7 mouse cellular contexts compared by ENCODE assay signal in the genomic region with DNA sequence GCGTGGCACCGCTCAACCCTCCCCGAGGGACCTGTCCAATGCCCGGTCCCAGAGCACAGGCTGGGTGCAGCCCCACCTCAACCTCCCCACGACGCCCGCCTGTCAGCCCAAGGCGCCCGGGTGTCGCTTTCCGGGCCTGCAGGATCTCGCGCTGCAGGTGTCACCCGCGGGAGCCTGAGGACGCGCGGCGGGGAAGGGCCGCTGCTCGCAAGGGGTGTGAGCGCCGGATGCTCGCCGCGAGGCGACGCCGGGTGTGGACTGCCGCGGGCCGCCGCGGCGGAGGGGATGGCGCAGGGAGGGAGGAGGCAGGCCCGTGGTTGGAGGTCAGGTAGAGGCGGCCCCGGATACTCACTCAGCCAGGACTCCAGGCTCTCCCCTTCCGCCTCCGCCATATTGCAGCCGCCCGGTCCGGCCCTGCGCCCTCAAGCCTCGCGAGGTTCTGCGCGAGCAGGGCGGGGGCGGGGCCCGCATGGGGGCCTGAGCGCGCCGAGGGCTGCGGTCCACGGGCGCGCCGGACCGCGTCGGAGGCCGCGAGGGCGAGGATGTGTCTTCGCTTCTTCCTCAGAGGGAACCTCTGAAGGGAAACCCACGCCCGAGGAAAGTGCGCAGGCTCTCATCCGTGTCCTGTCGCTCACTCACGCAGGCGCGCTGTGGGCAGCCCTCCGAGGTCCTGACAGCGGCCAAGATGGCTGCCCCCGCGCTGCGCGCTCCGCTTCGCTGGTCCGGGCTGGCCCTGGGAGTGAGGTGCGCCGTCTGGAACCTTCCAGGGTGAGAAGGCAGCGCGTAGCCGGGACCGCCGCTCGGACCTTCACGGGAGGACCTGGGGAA. TPM values are rescaled to one million over a fixed set of nuclear protein-coding genes. Genes with fewer than 3 reads are reported as not detected.
DNase-seq lines count a peak whose midpoint lies in the region; ATAC-seq lines count a peak whose summit lies in the region.

A gene (plus strand): TSS at position 450 of the 828 bp plus-strand sequence.
A gene (minus strand): TSS at position 576 of the 828 bp plus-strand sequence.

- H3K9me3 ChIP-seq in intestine, embryonic 16.5 days (ENCODE audit: control insufficient read depth, low read length) = no peaks in the 10 kb centered on the region
- H3K9me3 ChIP-seq in midbrain, embryonic 11.5 days (ENCODE audit: control insufficient read depth, low read length) = no peaks in the 10 kb centered on the region

- peak within 1 kb of the TSS; percentile 93 for H3K27ac ChIP-seq in intestine, embryonic 16.5 days (ENCODE audit: low read length)
- H3K27ac ChIP-seq in midbrain, embryonic 11.5 days (ENCODE audit: low read depth, low read length) = peak within 1 kb of the TSS; percentile 75

- intact Hi-C loops in left cerebral cortex, postnatal 36 days (cut with DNase I) = loop anchor here (5.0 kb wide), 2 partner anchors 66 to 111 kb away; a partner anchor contains a TSS

- peak within 1 kb of the TSS; percentile 97 for H3K4me3 ChIP-seq in intestine, embryonic 16.5 days (ENCODE audit: low read length)
- peak within 1 kb of the TSS; percentile 82 for H3K4me3 ChIP-seq in midbrain, embryonic 11.5 days (ENCODE audit: low read depth, low read length)

- peak; percentile 96 for DNase-seq in adrenal gland, adult 2 months
- DNase-seq in embryo, embryonic 11.5 days (ENCODE audit: low read depth, low spot score) = peak; percentile 78
- peak; percentile 93 for DNase-seq in gastrocnemius, postnatal 4 days (ENCODE audit: low spot score in 2 of 2)
- DNase-seq in left cerebral cortex, postnatal 36 days (ENCODE audit: low spot score in 2 of 2) = peak; percentile 91 to 93
- peak; percentile 99 for DNase-seq in midbrain, embryonic 11.5 days (ENCODE audit: low spot score, missing footprints)
- peak; percentile 84 for DNase-seq in skeletal muscle tissue, adult 2 months (ENCODE audit: low read depth, low spot score)

- peak within 1 kb of the TSS; percentile 99 for H3K9ac ChIP-seq in intestine, embryonic 16.5 days (ENCODE audit: low read depth, low read length)
- peak within 1 kb of the TSS; percentile 95 for H3K9ac ChIP-seq in midbrain, embryonic 11.5 days (ENCODE audit: low read length)

- ATAC-seq in intestine, embryonic 16.5 days = peak; percentile 97
- ATAC-seq in midbrain, embryonic 11.5 days (ENCODE audit: low FRiP score) = peak; percentile 97

- H3K4me2 ChIP-seq in intestine, embryonic 16.5 days (ENCODE audit: low read depth, low read length) = peak within 1 kb of the TSS; percentile 86
- H3K4me2 ChIP-seq in midbrain, embryonic 11.5 days = peak within 1 kb of the TSS; percentile 95

- no peaks in the 10 kb centered on the region for H3K27me3 ChIP-seq in intestine, embryonic 16.5 days (replicated peaks; ENCODE audit: control insufficient read depth, insufficient read depth, low read length)
- H3K27me3 ChIP-seq in midbrain, embryonic 11.5 days (ENCODE audit: control insufficient read depth, insufficient read depth, low read length) = no peaks in the 10 kb centered on the region

- H3K36me3 ChIP-seq in intestine, embryonic 16.5 days (ENCODE audit: control insufficient read depth, insufficient read depth, low read length) = peaks cover 14% of the 10 kb centered on the region
- peaks cover 14% of the 10 kb centered on the region for H3K36me3 ChIP-seq in midbrain, embryonic 11.5 days (ENCODE audit: control insufficient read depth, insufficient read depth, low read length)

- under 1% methylated on average over 92 of the region's 93 CpGs for WGBS in intestine, embryonic 16.5 days
- WGBS in midbrain, embryonic 11.5 days = under 1% methylated on average over 83 of the region's 93 CpGs

- peaks cover 18% of the 10 kb centered on the region for H3K4me1 ChIP-seq in intestine, embryonic 16.5 days (ENCODE audit: control insufficient read depth, insufficient read depth, low read length)
- H3K4me1 ChIP-seq in midbrain, embryonic 11.5 days (ENCODE audit: control insufficient read depth, insufficient read depth, low read length) = peaks cover 20% of the 10 kb centered on the region

RNA-seq across cellular contexts. Expression of the first gene that starts in this region (rescaled TPM):
- 100 to 1,000 TPM in 1 of 2 experiments, 10 to 100 TPM in 1; 99.9 to 121 TPM for total RNA-seq in adrenal gland, adult 2 months (2021)
- 31.8 and 33.5 TPM in 2 replicates for polyA plus RNA-seq in adrenal gland, adult 2 months (2012; rRNA removed)
- 10 to 100 TPM; 70.9 to 73.2 TPM for total RNA-seq in gastrocnemius, postnatal 4 days (2021)
- 90.0 and 103 TPM in 2 replicates for polyA plus RNA-seq in intestine, embryonic 16.5 days (2015; fragmentation: Nextera tagmentation; extraction: Ambion mirVana)
- total RNA-seq in left cerebral cortex, postnatal 36 days (2021) = 10 to 100 TPM; 49.8 to 57.9 TPM
- 105 TPM in 2 replicates for polyA plus RNA-seq in midbrain, embryonic 11.5 days (2014; fragmentation: Nextera tagmentation; extraction: Ambion mirVana)

RNA-seq across cellular contexts. Expression of the second gene that starts in this region (rescaled TPM):
- total RNA-seq in adrenal gland, adult 2 months (2021) = 10 to 100 TPM; 21.8 to 38.7 TPM
- 22.6 and 38.9 TPM in 2 replicates for polyA plus RNA-seq in adrenal gland, adult 2 months (2012; rRNA removed)
- total RNA-seq in gastrocnemius, postnatal 4 days (2021) = 10 to 100 TPM; 15.9 to 21.8 TPM
- 16.8 and 18.8 TPM in 2 replicates for polyA plus RNA-seq in intestine, embryonic 16.5 days (2015; fragmentation: Nextera tagmentation; extraction: Ambion mirVana)
- total RNA-seq in left cerebral cortex, postnatal 36 days (2021) = 10 to 100 TPM; 70.2 to 74.3 TPM
- polyA plus RNA-seq in midbrain, embryonic 11.5 days (2014; fragmentation: Nextera tagmentation; extraction: Ambion mirVana) = 18.7 and 25.1 TPM in 2 replicates

Comparison
In these comparisons a context has a peak if more than half of its experiments do, and no peak if none do; other contexts are left out.
1. Peak in every context shown above with its lines: DNase-seq, ATAC-seq, H3K4me3 ChIP-seq and H3K27ac ChIP-seq.